Mouse (Mus musculus) cerebellum, adult (tissue): ENCODE data around the gene Cwc25.
A peak's percentile ranks its signal among the peaks of the same experiment; 100 is the strongest.

ENCODE experiments used
- ATAC-seq: cut with Nextera tagmentation; 2 replicates; pipeline ENCODE4 v1.9.2; 2017; ENCODE audit warnings: mild to moderate bottlenecking, moderate library complexity, mixed read lengths; ENCODE audit not compliant: insufficient number of reproducible peaks, low FRiP score, low TSS enrichment

Gene Cwc25

GRCm38 (mm10) chr11:97701581-97702392 lies 64.6 kb downstream of the Cwc25 start:
- no peak for ATAC-seq

- ATAC-seq: no peak
Measured at GRCm38 (mm10) chr11:97700746-97701580, 65.4 kb downstream of the Cwc25 start.

GRCm38 (mm10) chr11:97700003-97700745 lies 66.2 kb downstream of the Cwc25 start, which contains the start of gene Pcgf2:
Pcgf2 (minus strand) TSS chr11:97700497.
- ATAC-seq: peak; percentile 18; the same call in 1 of the 2 replicates

- ATAC-seq: no peak
Measured at GRCm38 (mm10) chr11:97699626-97700002, 66.7 kb downstream of the Cwc25 start.

- no peak for ATAC-seq
Measured at GRCm38 (mm10) chr11:97698741-97699611, 67.4 kb downstream of the Cwc25 start.

- ATAC-seq: no peak
Measured at GRCm38 (mm10) chr11:97697891-97698529, 68.3 kb downstream of the Cwc25 start.

GRCm38 (mm10) chr11:97697199-97697890 lies 69.0 kb downstream of the Cwc25 start:
- no peak for ATAC-seq

- ATAC-seq: no peak
Measured at GRCm38 (mm10) chr11:97696669-97697068, 69.7 kb downstream of the Cwc25 start.

- ATAC-seq: no peak
Measured at GRCm38 (mm10) chr11:97695712-97696401, 70.5 kb downstream of the Cwc25 start.
